Mouse (Mus musculus) midbrain, embryonic 15.5 days (tissue): ENCODE results near the gene Tti1. TPM values are rescaled to one million over a fixed set of nuclear protein-coding genes. Genes with fewer than 3 reads are reported as not detected.
A peak's percentile ranks its signal among the peaks of the same experiment; 100 is the strongest.

ENCODE experiments used
- ATAC-seq: fragments of 200-750 bp; cut with Nextera tagmentation; replicated peaks from 2 replicates; pipeline ENCODE4 v1.8.0; 2017; ENCODE audit warnings: moderate TSS enrichment
- H3K27ac ChIP-seq: fragments of 300-500 bp; sonication (generic); 2 replicates; pipeline ENCODE4 v1.5.1; 2015; ENCODE audit warnings: mild to moderate bottlenecking, inconsistent platforms
- H3K27me3 ChIP-seq: fragments of 300-500 bp; sonication (generic); replicated peaks from 2 replicates; pipeline ENCODE4 v1.6.1; 2015; ENCODE audit warnings: inconsistent platforms
- H3K36me3 ChIP-seq: fragments of 300-500 bp; sonication (generic); replicated peaks from 2 replicates; pipeline ENCODE4 v1.6.1; 2015; ENCODE audit warnings: inconsistent platforms
- H3K4me1 ChIP-seq: fragments of 300-500 bp; sonication (generic); 2 replicates; pipeline ENCODE4 v1.6.1; 2015; ENCODE audit warnings: inconsistent platforms
- H3K4me2 ChIP-seq: fragments of 300-500 bp; sonication (generic); 2 replicates; pipeline ENCODE4 v1.6.1; 2015; ENCODE audit warnings: inconsistent platforms, mild to moderate bottlenecking, moderate library complexity
- H3K4me3 ChIP-seq: fragments of 300-500 bp; sonication (generic); 2 replicates; pipeline ENCODE4 v1.5.1; 2015; ENCODE audit warnings: mild to moderate bottlenecking, inconsistent platforms
- H3K9ac ChIP-seq: fragments of 300-500 bp; sonication (generic); 2 replicates; pipeline ENCODE4 v1.6.1; 2015; ENCODE audit warnings: mild to moderate bottlenecking, inconsistent platforms
- H3K9me3 ChIP-seq: fragments of 300-500 bp; sonication (generic); 2 replicates; pipeline ENCODE4 v1.6.1; 2016; ENCODE audit warnings: inconsistent platforms
- WGBS: fragments of 180-500 bp; shearing (Covaris S2); methylation state at CpG from one replicate; pipeline ENCODE4 v1.1.7; 2015; ENCODE audit warnings: mixed read lengths; 5-methylcytosine and 5-hydroxymethylcytosine counted together
- polyA plus RNA-seq: library from polyadenylated mRNA; unstranded; fragments of >200 nt; fragmentation: Nextera tagmentation; extraction: Ambion mirVana; gene quantifications from 2 replicates; pipeline ENCODE4 v1.2.1, GENCODE M21; 2015

Tti1 gene
- polyA plus RNA-seq, 1 experiment from 2014 or later, result 17.4 TPM

DNA sequence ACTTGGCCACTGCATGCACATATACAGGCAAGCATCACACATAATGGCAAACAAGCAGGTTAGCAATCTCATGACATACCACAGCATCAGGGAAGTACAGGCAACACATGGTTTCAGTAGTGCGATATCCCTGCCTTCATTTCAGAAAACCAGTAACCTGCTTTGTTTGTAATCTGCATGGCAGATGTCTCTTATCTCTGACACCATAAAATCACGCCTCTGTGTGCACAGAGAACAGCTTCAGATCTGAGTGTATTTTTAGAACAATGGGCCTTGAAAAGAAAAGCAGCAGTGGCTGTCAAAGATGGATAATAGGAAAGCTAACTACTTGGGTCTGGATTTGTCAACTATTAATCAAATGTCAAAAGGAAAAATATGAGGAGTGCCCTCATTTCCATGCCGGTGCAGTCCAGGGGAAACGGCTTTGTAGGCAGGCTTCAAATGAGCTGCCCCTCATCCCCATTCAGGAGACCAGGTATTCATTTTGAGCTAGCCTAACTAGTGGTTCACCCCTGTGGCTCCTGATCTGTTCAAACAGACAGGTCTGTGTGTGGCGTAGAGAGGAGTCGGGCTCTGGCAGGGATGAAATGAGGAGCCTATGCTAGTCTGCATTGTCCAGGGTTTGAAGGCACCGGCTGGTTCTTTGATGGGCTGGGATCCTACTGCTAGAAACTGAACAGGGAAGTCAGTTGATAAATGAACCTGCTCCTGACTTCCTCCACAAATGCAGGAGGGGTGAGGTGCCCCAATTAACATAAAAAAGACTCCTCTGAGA, 39.6 kb downstream of the Tti1 start:
- H3K4me2 ChIP-seq, result no peak overlapping the region
- H3K36me3 ChIP-seq, result no peaks in the 10 kb centered on the region
- peak overlapping the region; percentile 55 for H3K27ac ChIP-seq
- peaks cover 53% of the 10 kb centered on the region for H3K4me1 ChIP-seq
- H3K4me3 ChIP-seq, result no peak overlapping the region
- 59% methylated on average over 7 of the region's 7 CpGs for WGBS
- H3K9ac ChIP-seq, result no peak overlapping the region
- no peaks in the 10 kb centered on the region for H3K27me3 ChIP-seq
- H3K9me3 ChIP-seq, result no peaks in the 10 kb centered on the region
- ATAC-seq, result peak; percentile 68; the same call in 1 of the 2 replicates

DNA sequence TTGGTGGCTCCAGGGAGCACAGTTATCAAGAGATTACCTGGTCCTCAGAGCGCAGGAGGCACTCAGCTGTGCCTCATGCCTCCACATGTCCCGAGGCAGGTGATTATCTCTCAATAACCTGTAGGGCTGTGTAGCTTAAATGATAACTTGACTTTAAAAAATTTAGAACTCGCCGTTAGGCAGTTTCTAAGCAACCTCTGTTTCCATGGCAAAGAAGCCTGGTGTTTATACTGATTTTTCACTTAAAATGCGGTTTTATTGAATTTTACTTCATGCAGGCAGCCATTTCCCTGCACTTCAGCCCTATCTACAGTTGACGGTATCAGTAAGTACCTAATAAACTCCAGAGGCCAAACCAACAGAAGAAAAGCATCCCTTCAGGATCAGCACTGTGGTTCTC, 42.0 kb downstream of the Tti1 start:
- no peak for ATAC-seq
- Histone ChIP-seq H3K4me2 (no peak overlapping the region), H3K9me3 (no peaks in the 10 kb centered on the region), H3K9ac (no peak overlapping the region), H3K27ac (peak overlapping the region; percentile 32), H3K36me3 (no peaks in the 10 kb centered on the region), H3K4me1 (peaks cover 53% of the 10 kb centered on the region), H3K27me3 (no peaks in the 10 kb centered on the region), H3K4me3 (no peak overlapping the region)
- 61% methylated on average over 6 of the region's 6 CpGs for WGBS

DNA sequence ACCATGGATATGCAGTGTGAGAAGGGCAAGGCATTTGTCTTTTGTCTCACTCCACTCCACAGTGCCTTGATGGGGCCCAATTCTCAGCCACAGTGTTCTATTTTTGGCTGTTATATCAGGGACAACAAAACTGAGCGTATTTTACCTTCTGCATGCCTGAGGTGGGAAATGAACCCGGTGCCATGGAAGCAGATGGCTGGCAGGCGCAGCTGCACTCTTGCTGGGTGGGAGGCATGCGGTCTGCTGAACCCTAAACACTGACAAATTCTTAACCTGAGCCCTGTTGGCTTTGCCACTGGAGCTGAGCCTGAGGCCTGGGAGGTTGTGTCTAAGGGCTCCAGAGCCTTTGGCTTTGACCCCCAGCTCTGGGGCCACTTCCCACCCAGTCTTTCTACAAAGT, 42.6 kb downstream of the Tti1 start:
- Histone ChIP-seq H3K27me3 (no peaks in the 10 kb centered on the region), H3K4me1 (peaks cover 53% of the 10 kb centered on the region), H3K36me3 (no peaks in the 10 kb centered on the region), H3K4me2 (no peak overlapping the region), H3K27ac (peak overlapping the region; percentile 22), H3K9me3 (no peaks in the 10 kb centered on the region), H3K9ac (no peak overlapping the region), H3K4me3 (no peak overlapping the region)
- no peak for ATAC-seq
- 86% methylated on average over 4 of the region's 4 CpGs for WGBS

DNA sequence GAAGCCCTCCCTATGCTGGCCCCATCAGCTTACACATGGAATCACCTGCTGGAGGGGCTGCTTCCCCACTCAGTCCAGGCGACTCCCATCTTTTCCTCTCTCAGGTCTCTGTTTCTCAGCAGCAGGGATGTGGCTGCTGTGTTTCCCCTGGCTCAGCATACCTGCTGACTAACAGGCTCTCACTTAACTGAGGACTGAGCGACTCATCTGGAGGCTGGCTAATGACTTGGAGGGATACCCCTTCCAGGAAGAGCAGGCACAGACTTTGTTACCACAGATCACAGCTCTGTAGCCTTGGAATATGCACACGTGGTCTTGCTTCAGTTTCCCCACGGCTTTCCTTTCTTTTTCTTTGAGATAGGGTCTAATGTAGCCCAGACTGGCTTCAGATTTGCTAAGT, 45.0 kb downstream of the Tti1 start:
- whole genome bisulfite sequencing, result 85% methylated on average over 4 of the region's 4 CpGs
- peaks cover 35% of the 10 kb centered on the region for H3K4me1 ChIP-seq
- no peak overlapping the region for H3K9ac ChIP-seq
- H3K4me2 ChIP-seq, result no peak overlapping the region
- H3K4me3 ChIP-seq, result no peak overlapping the region
- no peak for ATAC-seq
- H3K27me3 ChIP-seq, result no peaks in the 10 kb centered on the region
- no peak overlapping the region for H3K27ac ChIP-seq
- no peaks in the 10 kb centered on the region for H3K36me3 ChIP-seq
- H3K9me3 ChIP-seq, result no peaks in the 10 kb centered on the region

DNA sequence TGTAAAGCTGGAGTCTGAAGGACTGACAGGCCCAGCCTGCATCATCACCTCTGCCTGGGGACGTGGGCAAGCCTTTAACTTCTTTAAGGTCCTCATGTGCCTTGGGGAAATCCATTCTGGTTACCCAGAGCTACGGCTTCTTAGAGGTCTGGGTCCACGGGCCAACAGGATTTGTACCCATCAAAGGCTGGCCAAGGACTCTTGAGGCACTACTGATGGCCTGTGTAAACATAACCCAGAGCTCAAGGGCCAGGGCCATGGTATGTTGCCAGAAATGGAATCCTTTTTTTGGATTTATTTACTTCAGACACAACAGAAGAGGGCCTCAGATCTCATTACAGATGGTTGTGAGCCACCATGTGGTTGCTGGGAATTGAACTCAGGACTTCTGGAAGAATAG, 45.5 kb downstream of the Tti1 start:
- Histone ChIP-seq H3K27me3 (no peaks in the 10 kb centered on the region), H3K9me3 (no peaks in the 10 kb centered on the region), H3K9ac (no peak overlapping the region), H3K4me2 (no peak overlapping the region), H3K4me1 (peaks cover 29% of the 10 kb centered on the region), H3K4me3 (no peak overlapping the region), H3K36me3 (no peaks in the 10 kb centered on the region), H3K27ac (no peak overlapping the region)
- 87% methylated on average over 3 of the region's 3 CpGs for WGBS
- ATAC-seq, result no peak

DNA sequence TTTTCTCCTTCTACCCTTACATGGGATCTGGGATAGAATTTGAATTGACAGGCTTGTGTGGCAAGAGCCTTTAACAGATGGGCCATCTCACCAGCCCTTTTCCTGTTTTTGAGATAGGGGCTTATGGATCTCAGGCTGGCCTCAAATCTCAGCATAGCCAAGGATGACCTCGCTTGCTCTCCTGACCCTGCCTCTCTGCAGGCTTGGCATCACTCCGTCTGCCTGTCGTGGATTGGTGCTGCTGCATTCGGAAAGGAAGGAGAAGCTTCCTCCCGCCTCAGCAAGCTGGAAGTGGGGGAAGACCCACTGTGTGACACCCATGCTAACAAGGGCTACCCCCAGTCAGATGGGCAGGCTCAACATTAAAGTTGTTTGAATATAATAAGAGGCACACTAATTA, 49.0 kb downstream of the Tti1 start:
- Histone ChIP-seq H3K9me3 (no peaks in the 10 kb centered on the region), H3K27me3 (no peaks in the 10 kb centered on the region), H3K4me1 (peaks cover 20% of the 10 kb centered on the region), H3K27ac (no peak overlapping the region), H3K36me3 (no peaks in the 10 kb centered on the region), H3K9ac (no peak overlapping the region), H3K4me2 (no peak overlapping the region), H3K4me3 (no peak overlapping the region)
- ATAC-seq, result no peak
- WGBS, result 60% methylated on average over 5 of the region's 5 CpGs

DNA sequence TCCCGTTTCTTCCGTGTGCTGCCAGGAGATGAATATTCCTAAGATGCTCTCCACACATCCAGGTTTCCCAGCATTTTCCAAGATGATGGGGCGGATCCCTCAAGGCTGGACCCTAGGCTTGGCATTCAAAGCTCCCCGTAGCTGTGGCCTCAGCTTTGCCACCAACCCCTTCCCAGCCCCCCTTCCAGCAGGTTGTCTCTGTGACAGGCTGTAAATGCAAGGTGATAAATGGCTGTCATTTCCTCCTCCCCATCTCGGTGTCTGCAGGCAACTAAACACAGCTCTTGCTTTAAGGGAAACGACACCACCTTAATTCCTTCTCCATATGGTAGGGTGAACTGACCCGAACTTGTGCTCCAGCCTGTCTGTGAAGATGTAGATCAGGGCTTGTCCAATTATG, 52.6 kb downstream of the Tti1 start:
- Histone ChIP-seq H3K27me3 (no peaks in the 10 kb centered on the region), H3K9me3 (no peaks in the 10 kb centered on the region), H3K4me3 (no peak overlapping the region), H3K4me2 (peak overlapping the region; percentile 31; the same call in 1 of the 2 replicates), H3K27ac (peak overlapping the region; percentile 67), H3K36me3 (no peaks in the 10 kb centered on the region), H3K4me1 (peaks cover 20% of the 10 kb centered on the region), H3K9ac (no peak overlapping the region)
- 12% methylated on average over 7 of the region's 7 CpGs for WGBS
- no peak; the same call in 1 of the 2 replicates for ATAC-seq

DNA sequence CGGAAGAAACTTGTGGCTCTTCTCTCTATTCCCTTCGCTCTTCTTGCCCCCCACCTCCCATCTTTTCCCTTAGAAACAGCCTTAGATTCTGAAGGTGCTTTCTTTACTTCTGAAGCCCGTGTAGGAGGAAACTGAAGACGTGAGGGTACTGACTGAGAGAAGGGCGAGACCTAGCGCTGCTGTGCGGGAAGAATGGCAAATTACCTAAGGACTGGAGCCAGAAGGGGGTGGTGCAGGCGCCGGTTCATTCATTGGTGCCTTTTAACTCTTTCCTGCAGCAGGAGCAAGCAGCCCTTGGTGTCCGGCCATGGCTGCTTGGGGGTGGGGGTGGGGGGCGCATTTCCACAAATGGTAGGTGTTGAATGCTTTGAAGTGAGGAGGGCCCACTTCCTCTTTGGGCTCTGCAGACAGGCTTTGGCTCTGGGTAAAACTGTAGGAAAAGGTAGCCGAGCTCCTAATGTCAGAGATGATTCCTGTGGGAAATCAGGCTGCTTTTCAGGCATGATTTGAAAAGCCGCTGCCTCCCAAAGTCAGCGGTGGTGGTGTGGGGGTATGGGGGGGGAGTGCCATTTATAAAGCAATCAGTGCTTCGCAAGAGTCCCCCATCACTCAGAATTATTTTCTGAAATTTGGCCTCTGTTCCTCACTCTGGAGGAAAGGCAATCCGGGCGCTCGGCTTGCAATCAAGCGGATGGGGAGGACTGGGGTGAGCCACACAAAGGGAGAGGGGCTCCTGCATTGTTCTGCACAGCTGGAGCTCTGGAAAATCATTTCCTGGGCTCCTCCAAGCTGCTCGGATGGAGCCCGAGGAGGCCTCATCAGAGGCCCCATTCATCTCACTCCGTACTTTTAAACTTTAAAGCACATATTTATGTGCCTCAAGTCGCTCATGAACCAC, 53.4 kb downstream of the Tti1 start:
- H3K9ac ChIP-seq, result no peak overlapping the region
- H3K4me2 ChIP-seq, result peak overlapping the region; percentile 31
- peak; percentile 60; the same call in 1 of the 2 replicates for ATAC-seq
- H3K27ac ChIP-seq, result peak overlapping the region; percentile 67
- peaks cover 20% of the 10 kb centered on the region for H3K4me1 ChIP-seq
- no peaks in the 10 kb centered on the region for H3K9me3 ChIP-seq
- H3K4me3 ChIP-seq, result no peak overlapping the region
- no peaks in the 10 kb centered on the region for H3K27me3 ChIP-seq
- WGBS, result 3% methylated on average over 23 of the region's 23 CpGs
- H3K36me3 ChIP-seq, result no peaks in the 10 kb centered on the region

DNA sequence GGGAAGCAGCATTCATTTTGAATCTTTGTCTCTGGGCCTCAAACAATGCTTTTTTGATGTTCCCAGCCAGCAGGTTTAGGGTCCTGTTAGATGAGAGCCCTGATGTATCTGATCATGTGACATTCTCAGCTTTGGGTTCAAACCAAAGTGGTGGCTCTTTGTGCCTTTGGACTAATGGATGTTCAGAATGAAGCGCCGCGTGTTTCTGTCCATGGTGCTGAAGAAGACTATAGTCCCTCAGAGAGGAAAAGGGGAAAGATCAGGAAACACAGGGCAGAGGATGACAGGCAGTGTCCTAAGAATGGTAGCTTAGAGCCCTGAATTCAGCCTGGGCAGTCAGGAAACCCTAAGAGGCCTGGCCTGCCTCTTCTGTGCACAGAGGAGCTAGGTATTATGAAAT, 57.6 kb downstream of the Tti1 start:
- Histone ChIP-seq H3K4me2 (no peak overlapping the region), H3K36me3 (no peaks in the 10 kb centered on the region), H3K9ac (no peak overlapping the region), H3K27ac (no peak overlapping the region), H3K9me3 (no peaks in the 10 kb centered on the region), H3K4me1 (peaks cover 14% of the 10 kb centered on the region), H3K27me3 (no peaks in the 10 kb centered on the region), H3K4me3 (no peak overlapping the region)
- 13% methylated on average over 3 of the region's 3 CpGs for WGBS
- ATAC-seq, result no peak

DNA sequence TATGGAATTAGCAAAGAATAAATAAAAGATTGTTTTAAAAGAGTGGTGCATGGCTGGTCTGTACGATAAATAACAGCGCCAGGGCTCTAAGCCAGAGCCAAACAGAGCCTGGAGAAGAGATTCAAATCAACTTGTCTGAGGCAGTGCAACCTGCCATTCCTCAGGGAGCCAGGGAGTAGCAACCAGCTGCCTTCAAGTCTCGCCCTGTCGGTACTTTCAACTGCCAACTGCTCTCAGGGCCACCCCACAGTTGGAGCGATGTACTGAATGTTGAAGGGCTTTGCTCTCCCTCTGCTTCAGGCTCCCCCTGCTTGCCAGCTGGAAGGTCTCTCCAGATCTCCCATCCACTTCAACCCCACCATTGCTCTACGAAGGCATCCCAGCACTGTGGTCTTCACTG, 58.1 kb downstream of the Tti1 start:
- H3K9ac ChIP-seq, result no peak overlapping the region
- WGBS, result 40% methylated on average over 6 of the region's 6 CpGs
- no peaks in the 10 kb centered on the region for H3K9me3 ChIP-seq
- no peak for ATAC-seq
- H3K4me1 ChIP-seq, result peaks cover 9% of the 10 kb centered on the region
- no peak overlapping the region for H3K4me3 ChIP-seq
- no peaks in the 10 kb centered on the region for H3K36me3 ChIP-seq
- H3K27me3 ChIP-seq, result no peaks in the 10 kb centered on the region
- no peak overlapping the region for H3K4me2 ChIP-seq
- no peak overlapping the region for H3K27ac ChIP-seq

DNA sequence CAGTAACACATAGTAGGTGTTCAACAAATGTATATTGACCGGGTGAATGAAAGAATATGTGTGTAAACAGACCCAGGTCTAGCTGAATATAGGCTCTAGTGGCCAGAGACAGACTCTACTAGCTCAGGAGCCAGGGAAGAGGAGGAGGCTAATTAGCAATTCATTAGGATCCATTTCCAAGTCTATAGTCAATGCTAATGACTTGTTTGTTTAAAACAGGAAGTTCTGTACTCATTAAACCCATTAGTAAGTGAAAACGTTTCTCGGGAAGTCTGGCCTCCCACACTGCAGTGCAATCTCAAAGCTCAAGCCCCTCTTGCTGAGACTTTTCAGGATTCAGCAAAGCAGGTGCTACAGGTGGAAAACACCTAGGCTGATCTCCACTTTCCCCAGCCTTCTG, 60.4 kb downstream of the Tti1 start:
- Histone ChIP-seq H3K36me3 (no peaks in the 10 kb centered on the region), H3K27ac (no peak overlapping the region), H3K4me1 (no peaks in the 10 kb centered on the region), H3K9me3 (no peaks in the 10 kb centered on the region), H3K4me3 (no peak overlapping the region), H3K27me3 (no peaks in the 10 kb centered on the region), H3K9ac (no peak overlapping the region), H3K4me2 (no peak overlapping the region)
- ATAC-seq, result no peak
- 34% methylated on average over 3 of the region's 3 CpGs for WGBS

DNA sequence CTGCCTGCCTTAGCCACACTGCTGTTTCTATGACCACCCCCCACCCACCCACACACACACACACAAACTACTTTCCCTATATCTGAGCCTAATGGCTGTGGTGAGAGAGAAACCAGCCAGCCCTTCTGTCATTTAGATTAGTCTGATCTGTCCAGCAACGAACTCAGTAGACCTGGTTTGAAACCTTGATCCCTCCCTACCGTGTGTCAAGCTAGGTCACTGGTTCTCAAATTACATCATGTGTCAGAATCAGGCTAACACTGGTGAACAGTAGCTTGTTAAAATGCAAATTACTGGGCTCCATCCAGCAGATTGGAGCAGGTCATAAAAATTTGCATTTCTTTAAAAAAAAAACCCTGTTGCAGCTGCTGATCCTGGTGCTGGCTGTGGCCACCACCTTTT, 70.5 kb downstream of the Tti1 start:
- 6% methylated on average over 2 of the region's 2 CpGs for WGBS
- no peaks in the 10 kb centered on the region for H3K27me3 ChIP-seq
- ATAC-seq, result no peak
- H3K9ac ChIP-seq, result no peak overlapping the region
- no peak overlapping the region for H3K27ac ChIP-seq
- no peaks in the 10 kb centered on the region for H3K9me3 ChIP-seq
- H3K4me1 ChIP-seq, result 0 out of 2 replicates have a peak, but pooled peaks cover 2% of the 10 kb centered on the region
- no peak overlapping the region for H3K4me2 ChIP-seq
- H3K36me3 ChIP-seq, result no peaks in the 10 kb centered on the region
- no peak overlapping the region for H3K4me3 ChIP-seq
